Mouse (Mus musculus) gonadal fat pad, adult 2 months (tissue): Measurements from ENCODE around the gene Il5ra. TPM values are rescaled to one million over a fixed set of nuclear protein-coding genes. Genes with fewer than 3 reads are reported as not detected.

ENCODE experiments used
- DNase-seq: peaks from one replicate; pipeline ENCODE4 v3.0.0-alpha.2; 2012; ENCODE audit warnings: low read depth
- polyA plus RNA-seq: library from polyadenylated mRNA; depleted of rRNA; stranded (reverse); fragments of >200 nt; gene quantifications from 2 replicates; pipeline ENCODE4 v1.2.3, GENCODE M21; 2012; rRNA removed

Gene Il5ra
- polyA plus RNA-seq, 1 experiment = 0.05 TPM

DNA sequence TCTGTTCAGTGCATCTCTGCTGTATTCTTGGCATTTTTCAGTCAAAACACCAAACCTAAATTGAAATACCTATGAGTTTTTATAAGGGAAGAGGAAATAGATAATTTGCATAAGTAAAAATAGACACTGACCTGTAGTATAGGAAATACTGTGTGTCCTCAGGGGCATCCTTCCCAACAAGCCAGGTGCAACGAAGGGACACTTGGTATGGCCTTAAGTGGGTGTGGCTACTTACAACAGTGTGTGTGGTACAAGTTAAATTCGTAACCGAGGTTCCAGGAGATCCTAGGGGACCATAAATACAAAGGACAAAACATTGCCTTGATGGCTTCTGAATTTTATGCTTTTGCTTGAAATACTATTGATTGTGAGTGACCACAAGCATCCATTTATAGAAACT, 10.6 kb downstream of the Il5ra start:
- DNase-seq = no peak

DNA sequence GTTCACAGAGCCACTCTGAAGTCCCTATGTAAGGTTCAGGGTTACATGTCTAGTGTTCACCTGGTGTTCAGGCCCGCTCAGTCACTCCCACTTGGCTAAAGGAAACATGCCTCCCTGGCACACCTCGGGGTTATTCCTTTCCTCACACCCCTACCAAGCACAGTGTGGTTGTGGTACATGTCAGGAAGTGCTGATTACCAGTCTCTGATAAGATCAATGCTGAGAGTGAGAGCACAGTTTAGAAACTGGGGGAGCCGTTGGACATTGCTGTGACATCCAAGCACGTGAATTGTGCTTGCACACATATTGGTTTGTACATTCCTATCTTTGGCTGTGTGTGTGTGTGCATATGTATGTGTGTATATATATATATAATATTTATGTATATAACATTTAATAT, 16.3 kb downstream of the Il5ra start:
- DNase-seq = no peak

DNA sequence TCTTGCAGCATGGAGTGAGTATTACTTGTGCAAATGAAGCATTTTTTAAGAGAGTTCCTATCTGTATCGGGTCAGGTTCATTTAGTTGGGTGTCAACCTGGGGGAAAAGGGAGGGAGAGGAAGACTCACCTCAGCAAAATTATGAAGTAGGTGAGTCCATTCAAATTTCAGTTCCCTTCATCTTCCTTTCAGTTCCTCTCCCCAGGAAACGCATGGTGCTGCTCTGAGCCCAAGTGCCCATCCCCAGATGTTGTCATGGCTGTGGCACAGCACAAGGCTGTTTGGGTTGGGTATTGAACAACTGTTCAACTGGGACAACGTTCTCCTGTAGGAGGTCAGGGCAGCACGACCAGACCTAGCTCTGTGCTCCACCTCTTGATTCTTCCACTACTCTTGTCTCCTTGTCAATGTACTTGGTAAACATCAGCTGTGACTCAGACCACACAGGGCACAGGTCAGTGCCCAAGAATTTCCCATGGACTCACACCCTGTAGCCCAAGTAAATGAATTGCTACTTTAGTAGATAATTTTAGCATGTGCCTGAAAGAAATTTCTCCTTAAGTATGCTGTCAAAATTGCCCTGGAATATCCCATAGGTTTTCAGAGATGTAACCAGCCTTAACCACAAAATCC, 19.0 kb downstream of the Il5ra start:
- DNase-seq = no peak

DNA sequence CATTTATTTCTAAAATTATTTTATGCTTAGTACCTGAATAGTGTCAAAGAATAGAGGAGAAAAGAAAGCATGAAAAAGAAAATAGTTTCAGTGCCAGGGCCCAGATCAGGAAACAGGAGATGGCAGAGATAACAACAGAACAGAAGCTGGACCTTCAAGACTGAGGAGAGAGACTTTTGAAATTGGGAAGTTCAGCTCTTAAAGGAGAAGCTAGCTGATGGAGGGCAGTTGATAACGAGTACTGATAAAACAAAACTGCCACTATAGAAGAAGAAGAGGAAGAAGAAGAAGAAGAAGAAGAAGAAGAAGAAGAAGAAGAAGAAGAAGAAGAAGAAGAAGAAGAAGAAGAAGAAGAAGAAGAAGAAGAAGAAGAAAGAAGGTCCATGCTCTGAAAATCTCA, 21.1 kb downstream of the Il5ra start:
- DNase-seq = no peak

DNA sequence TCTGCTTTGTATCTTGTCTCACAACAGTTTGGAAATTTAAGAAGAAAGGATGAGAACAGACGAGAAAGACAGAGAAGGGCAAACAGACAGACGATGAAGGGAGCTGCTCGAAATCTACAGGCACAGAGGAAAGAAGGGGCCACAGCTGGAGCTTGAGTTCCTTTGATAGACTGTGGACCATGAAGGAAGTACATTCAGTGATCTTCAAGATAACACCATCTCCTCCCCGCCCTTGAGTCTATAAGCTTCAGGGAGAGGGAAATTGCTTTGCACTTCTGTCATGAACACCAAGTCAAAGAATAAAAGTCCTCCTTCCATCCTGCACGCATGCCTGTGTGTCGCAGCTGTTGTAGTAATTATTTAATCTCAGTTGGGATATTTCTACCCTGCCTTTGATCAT, 22.8 kb downstream of the Il5ra start:
- DNase-seq = no peak

DNA sequence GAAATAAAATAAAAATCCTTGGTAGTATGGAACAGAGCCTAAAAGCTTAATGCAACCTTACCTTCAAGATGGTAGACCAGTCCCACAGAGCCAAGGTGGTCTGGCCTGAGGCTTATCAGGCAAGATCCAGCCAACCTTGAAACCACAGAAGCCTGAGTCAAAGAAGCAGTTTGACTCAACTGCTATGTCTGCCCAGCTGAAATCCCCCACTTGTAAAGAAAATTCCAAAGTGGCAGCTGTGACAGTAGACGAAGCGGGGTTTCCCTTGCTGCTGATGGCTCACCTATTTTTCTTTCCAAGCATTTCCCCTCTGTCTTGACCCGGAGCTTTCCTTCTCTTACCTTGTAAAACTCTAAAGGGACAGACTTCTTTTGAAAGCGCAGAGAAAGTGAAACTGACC, 23.2 kb downstream of the Il5ra start:
- no peak for DNase-seq

DNA sequence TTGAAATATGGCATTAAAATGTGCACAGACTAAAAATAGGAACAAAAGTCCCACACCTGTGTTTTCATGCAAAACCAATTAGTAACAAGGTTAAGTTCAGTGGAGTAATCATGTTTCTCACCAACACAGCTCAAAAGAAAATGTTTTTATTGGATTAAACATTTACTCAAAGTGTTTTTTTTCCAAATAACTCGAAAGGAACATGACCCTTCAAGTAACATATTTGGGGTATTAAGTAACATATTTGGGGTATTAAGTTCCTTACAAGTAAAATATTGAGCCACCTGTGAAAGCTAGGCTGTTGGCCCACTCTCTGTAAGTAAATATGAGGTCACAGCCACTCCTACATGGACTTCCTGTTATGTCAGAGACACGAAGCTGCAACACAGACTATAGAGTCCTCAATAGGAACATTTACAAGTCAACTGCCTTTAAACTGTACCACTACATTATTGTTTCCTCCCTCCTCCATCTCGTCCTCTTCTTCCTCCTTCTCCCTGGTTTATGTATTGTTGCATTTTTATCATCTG, 43.3 kb downstream of the Il5ra start:
- DNase-seq = no peak

DNA sequence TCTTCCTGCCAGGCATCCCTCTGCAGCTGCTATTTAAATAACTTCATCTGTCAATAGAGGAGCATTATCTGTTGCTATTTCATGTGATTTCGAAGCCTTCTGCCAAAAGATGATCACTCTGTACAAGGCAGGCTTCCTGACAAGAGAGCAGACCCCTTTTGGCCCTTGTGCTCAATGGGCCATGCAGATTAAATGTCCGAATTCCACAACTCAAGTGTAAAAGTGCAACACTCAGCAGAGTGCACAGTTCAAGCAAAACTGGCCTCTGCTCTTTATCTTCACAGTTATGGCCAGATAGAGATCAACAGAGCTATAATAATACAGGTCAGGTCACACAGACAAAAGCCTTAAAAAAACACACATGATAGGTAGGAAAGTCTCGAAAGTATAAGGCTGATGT, 46.9 kb downstream of the Il5ra start:
- no peak for DNase-seq

DNA sequence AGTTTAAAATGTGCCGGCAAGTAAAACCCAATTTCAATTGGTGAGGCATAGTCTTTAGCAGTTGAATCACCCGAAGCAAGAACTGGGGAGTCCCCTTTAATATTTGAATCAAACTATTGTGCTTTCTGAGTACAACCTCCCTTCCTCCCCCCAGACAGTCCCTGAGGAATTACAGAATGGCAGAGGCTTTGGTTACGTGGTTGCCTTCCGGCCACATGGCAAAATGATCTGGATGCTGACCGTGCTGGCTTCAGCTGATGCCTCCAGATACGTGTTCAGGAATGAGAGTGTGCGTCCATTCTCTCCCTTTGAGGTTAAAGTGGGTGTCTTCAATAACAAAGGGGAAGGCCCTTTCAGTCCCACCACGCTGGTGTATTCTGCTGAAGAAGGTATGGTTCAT, 73.3 kb downstream of the Il5ra start:
- no peak for DNase-seq

DNA sequence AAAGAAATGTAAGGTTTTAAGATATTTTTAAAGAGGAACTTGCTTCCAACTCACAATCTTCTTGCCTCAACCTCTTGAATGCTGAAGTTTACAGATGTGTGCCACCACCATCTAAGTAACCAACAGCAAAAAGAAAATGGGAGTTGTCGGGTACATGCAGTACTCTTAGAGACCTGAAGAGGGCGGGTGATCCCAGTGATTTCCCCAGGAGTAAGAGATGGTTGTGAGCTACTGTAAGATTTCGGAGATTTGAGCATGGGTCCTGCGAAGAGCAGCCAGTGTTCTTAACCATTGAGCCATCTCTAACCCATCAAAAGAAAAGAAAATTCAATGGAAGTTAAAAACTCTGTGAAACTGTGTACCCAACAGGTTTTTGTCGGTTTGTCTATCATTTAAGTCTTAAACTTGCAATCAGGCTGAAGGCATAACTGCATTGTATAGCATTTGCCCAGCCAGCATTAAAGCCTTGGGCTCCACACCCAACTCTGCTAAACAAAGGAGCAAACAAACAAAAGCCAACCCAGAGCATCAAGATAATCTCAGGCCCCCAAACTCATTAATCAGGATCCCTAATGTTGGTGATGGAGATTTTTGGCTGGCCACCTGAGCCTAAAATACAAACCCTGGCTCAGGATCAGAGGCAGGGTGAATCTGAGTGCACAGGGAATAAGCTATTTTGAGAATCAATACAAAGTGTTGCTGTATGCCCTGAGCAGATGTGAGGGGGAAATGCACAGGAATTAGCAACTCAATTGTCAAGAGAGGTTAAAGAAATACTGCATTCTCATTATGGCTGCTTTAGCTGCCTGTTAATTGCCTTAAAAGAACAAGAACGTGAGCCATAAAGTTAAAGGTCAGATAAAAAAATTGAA, 84.8 kb downstream of the Il5ra start:
- DNase-seq = no peak

Other genes with a start within 250 kb of the Il5ra start
- 6.2 and 7.0 TPM in 2 replicates for gene Trnt1, start 20.1 kb upstream of the Il5ra start, polyA plus RNA-seq
- 11.3 TPM in 2 replicates for gene Crbn, start 51.0 kb upstream of the Il5ra start, polyA plus RNA-seq